Mouse (Mus musculus): ENCODE results near the gene Gpr155. TPM values are rescaled to one million over a fixed set of nuclear protein-coding genes. Genes with fewer than 3 reads are reported as not detected.
A peak's percentile ranks its signal among the peaks of the same experiment; 100 is the strongest.

Gene Gpr155
- total RNA-seq, 2 experiments from 2014 or later = 58.1 to 65.6 TPM

- no peak overlapping the region for H3K4me3 ChIP-seq
- peak overlapping the region; percentile 72 for H3K27ac ChIP-seq
- no peak for TF ChIP-seq CTCF (conservative IDR thresholded peaks at IDR 0.05)
- no peak for DNase-seq (ENCODE audit: low spot score in 2 of 2)
These were observed 6.7 kb downstream of the Gpr155 start for GRCm38 (mm10) chr2:73379656-73380055.

DNA sequence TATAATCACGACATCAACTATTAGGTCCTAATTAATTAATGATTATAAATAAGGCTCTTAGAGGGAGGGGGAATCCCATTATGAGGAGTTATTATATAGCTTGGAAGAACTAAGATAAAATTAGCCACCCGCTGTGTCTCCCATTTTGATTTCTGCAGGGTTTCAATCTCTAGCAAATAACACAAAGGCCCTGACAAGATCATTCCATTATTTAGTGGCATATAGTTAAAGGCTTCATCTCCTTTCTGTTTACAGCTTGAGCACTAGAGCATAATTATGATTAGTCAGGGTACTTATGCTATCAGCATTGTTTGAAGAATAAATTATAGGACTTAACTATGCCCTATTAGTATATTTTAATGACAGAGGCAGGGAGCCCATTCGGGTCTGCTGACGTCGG lies 8.0 kb downstream of the Gpr155 start:
- TF ChIP-seq CTCF (conservative IDR thresholded peaks at IDR 0.05) = no peak
- peak overlapping the region; percentile 72; the same call in 1 of the 2 replicates for H3K27ac ChIP-seq
- no peak overlapping the region for H3K4me3 ChIP-seq
- DNase-seq (ENCODE audit: low spot score in 2 of 2) = no peak

DNA sequence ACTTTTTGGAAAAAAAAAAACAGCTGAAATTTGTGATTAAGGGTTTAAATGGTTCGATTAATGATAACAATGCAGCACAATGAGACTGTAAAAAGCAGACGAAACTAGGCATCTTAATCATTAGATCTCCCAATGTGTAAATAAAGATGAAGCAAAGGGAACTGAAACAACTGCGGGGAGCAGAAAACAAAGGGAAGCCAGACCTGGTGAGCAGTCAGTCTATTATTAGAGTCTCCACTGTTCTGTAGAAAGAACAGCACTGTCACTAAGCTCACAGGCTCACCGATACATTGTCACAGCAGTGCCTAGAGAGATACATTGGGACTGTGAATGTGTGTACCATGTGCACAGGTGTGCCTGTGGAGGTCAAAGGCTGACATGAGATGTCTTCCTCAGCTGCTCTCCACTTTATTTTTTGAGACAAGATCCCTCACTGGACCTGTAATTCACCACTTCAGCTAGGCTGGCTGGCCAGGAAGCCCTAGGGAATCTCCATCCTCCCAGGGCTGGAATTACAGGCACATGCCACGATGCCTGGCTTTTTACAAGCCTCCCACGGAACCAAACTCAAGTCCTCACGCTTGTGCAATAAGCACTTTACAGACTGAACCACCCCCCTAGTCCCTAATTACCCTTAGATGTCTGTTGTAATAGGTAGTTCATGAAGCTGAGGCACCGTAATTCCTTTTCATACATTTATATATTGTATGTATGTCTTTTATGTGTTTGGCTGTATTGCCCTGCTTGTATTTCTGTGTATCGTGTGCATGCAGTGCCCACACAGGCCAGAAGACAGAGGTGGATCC lies 14.6 kb downstream of the Gpr155 start:
- no peak for TF ChIP-seq CTCF (conservative IDR thresholded peaks at IDR 0.05)
- DNase-seq (ENCODE audit: low spot score in 2 of 2) = no peak
- no peak overlapping the region for H3K4me3 ChIP-seq
- H3K27ac ChIP-seq = peak overlapping the region; percentile 71

- Histone ChIP-seq H3K4me3 (no peak overlapping the region), H3K27ac (no peak overlapping the region)
- TF ChIP-seq CTCF (conservative IDR thresholded peaks at IDR 0.05) = peak; percentile 52
- no peak for DNase-seq (ENCODE audit: low spot score in 2 of 2)
These were observed 22.9 kb downstream of the Gpr155 start for GRCm38 (mm10) chr2:73363448-73363847.

- no peak for TF ChIP-seq CTCF (conservative IDR thresholded peaks at IDR 0.05)
- Histone ChIP-seq H3K27ac (no peak overlapping the region), H3K4me3 (no peak overlapping the region)
- DNase-seq (ENCODE audit: low spot score in 2 of 2) = no peak
These were observed 25.8 kb downstream of the Gpr155 start for GRCm38 (mm10) chr2:73360536-73360935.

DNA sequence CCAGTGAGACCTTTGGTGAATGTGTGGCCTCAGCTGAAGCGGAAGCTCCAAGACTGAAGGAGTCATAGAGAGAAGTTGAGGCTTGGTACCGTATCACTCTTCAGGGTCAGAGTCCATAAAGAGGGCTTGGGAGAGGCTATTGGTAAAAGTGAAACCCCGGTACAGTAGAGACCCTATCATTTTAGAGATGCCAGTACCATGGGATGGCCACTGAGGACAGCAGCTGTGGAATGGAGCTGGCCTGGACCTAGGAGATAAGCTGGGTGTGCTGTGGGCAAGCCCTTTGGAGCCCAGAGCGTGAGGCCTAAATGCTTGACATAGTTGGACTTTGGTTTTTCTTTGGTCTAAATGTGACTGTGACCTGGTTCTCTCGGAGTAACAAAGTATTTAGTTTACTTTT lies 26.4 kb downstream of the Gpr155 start:
- H3K27ac ChIP-seq = no peak overlapping the region
- no peak for DNase-seq (ENCODE audit: low spot score in 2 of 2)
- TF ChIP-seq CTCF (conservative IDR thresholded peaks at IDR 0.05) = no peak
- no peak overlapping the region for H3K4me3 ChIP-seq

GRCm38 (mm10) chr2:73357004-73357403 lies 29.4 kb downstream of the Gpr155 start:
- no peak for DNase-seq (ENCODE audit: low spot score in 2 of 2)
- TF ChIP-seq CTCF (conservative IDR thresholded peaks at IDR 0.05) = no peak

GRCm38 (mm10) chr2:73351927-73352374 lies 34.4 kb downstream of the Gpr155 start:
- DNase-seq (ENCODE audit: low spot score in 2 of 2) = peak; percentile 41 to 80
- Histone ChIP-seq H3K27ac (peak overlapping the region; percentile 94), H3K4me3 (peak overlapping the region; percentile 8; the same call in 1 of the 2 replicates)
- no peak for TF ChIP-seq CTCF (conservative IDR thresholded peaks at IDR 0.05)

More at GRCm38 (mm10) chr2:73357004-73357403, 29.4 kb downstream of the Gpr155 start:
- peak overlapping the region; percentile 70 for H3K27ac ChIP-seq
- peak overlapping the region; percentile 26 for H3K4me3 ChIP-seq

GRCm38 (mm10) chr2:73351496-73351895 lies 34.9 kb downstream of the Gpr155 start:
- no peak for TF ChIP-seq CTCF (conservative IDR thresholded peaks at IDR 0.05)
- peak; percentile 47 to 58 for DNase-seq (ENCODE audit: low spot score in 2 of 2)
- H3K27ac ChIP-seq = peak overlapping the region; percentile 94
- peak overlapping the region; percentile 8; the same call in 1 of the 2 replicates for H3K4me3 ChIP-seq

- TF ChIP-seq CTCF (conservative IDR thresholded peaks at IDR 0.05) = no peak
- peak overlapping the region; percentile 90 for H3K27ac ChIP-seq
- no peak overlapping the region for H3K4me3 ChIP-seq
- DNase-seq (ENCODE audit: low spot score in 2 of 2) = no peak
These were observed 38.2 kb downstream of the Gpr155 start for GRCm38 (mm10) chr2:73348221-73348620.

DNA sequence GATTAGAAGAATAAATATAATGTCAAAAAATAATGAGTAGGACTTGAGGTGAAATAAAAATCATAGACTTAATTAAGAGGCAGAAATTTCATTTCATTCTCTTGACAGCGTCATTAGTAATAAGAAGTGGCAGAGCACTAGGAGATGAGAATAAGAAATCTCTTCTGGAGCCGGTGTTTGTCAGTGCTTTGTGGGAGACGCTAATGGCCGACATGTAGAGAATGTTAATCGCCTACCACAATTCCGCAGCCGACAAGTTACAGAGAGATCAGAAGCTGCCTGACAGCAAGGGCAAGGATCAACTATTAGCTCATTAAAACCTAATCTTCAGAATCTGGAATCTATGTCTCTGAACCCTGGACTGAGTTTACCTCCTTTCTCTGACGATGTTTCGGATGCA lies 38.6 kb downstream of the Gpr155 start:
- H3K27ac ChIP-seq = peak overlapping the region; percentile 90

GRCm38 (mm10) chr2:73347136-73347535 lies 39.2 kb downstream of the Gpr155 start:
- no peak for DNase-seq (ENCODE audit: low spot score in 2 of 2)
- Histone ChIP-seq H3K27ac (peak overlapping the region; percentile 90), H3K4me3 (no peak overlapping the region)
- no peak for TF ChIP-seq CTCF (conservative IDR thresholded peaks at IDR 0.05)

More for the DNA sequence above, 38.6 kb downstream of the Gpr155 start:
- no peak for TF ChIP-seq CTCF (conservative IDR thresholded peaks at IDR 0.05)
- DNase-seq (ENCODE audit: low spot score in 2 of 2) = no peak
- no peak overlapping the region for H3K4me3 ChIP-seq

- Histone ChIP-seq H3K27ac (peak overlapping the region; percentile 90), H3K4me3 (no peak overlapping the region)
- TF ChIP-seq CTCF (conservative IDR thresholded peaks at IDR 0.05) = no peak
- DNase-seq (ENCODE audit: low spot score in 2 of 2) = peak; percentile 75 to 81
These were observed 39.9 kb downstream of the Gpr155 start for GRCm38 (mm10) chr2:73346345-73347086.
